30 mouse cellular contexts compared by ENCODE assay signal in genomic region chr10:47185487-47185886, GRCm38 (mm10).
A peak's percentile ranks its signal among the peaks of the same experiment; 100 is the strongest.
DNase-seq lines count a peak whose midpoint lies in the region; ATAC-seq and TF ChIP-seq lines count a peak whose summit lies in the region.
"Had no signal": no experiment of that assay in that cellular context is flagged by ENCODE, and none has a peak within 500 bp of the region (broad histone marks: within the 10 kb centered on the region; RNA-seq: fewer than 3 reads in every experiment).

No protein-coding gene starts in this region.

- H3K27ac ChIP-seq in hindbrain, postnatal 0 days, result no peak overlapping the region
- no peak overlapping the region for H3K27ac ChIP-seq in hindbrain, embryonic 13.5 days
- H3K27ac ChIP-seq in lung, embryonic 16.5 days (ENCODE audit: low read length), result 0 out of 2 replicates have a peak overlapping the region, but pooled peaks have one; percentile 39
- H3K27ac ChIP-seq: embryonic facial prominence, embryonic 10.5 days; embryonic facial prominence, embryonic 13.5 days; heart, adult 2 months; heart, embryonic 10.5 days; heart, embryonic 13.5 days; hindbrain, embryonic 15.5 days; intestine, embryonic 15.5 days had no signal

- no peak overlapping the region for H3K4me2 ChIP-seq in hindbrain, postnatal 0 days (ENCODE audit: low read depth, low read length)
- H3K4me2 ChIP-seq in hindbrain, embryonic 13.5 days, result no peak overlapping the region
- H3K4me2 ChIP-seq in lung, embryonic 16.5 days (ENCODE audit: low read depth, low read length), result no peak overlapping the region
- H3K4me2 ChIP-seq: embryonic facial prominence, embryonic 13.5 days; heart, embryonic 13.5 days; hindbrain, embryonic 15.5 days; intestine, embryonic 15.5 days had no signal

- no peaks in the 10 kb centered on the region for H3K36me3 ChIP-seq in hindbrain, postnatal 0 days (ENCODE audit: insufficient read depth, low read length)
- no peaks in the 10 kb centered on the region for H3K36me3 ChIP-seq in hindbrain, embryonic 13.5 days
- H3K36me3 ChIP-seq in lung, embryonic 16.5 days (ENCODE audit: control insufficient read depth, insufficient read depth, low read length), result no peaks in the 10 kb centered on the region
- H3K36me3 ChIP-seq: embryonic facial prominence, embryonic 10.5 days; embryonic facial prominence, embryonic 13.5 days; G1E; heart, embryonic 10.5 days; heart, embryonic 13.5 days; hindbrain, embryonic 15.5 days; intestine, embryonic 15.5 days had no signal

- no peak for ATAC-seq in hindbrain, postnatal 0 days
- no peak for ATAC-seq in hindbrain, embryonic 13.5 days (ENCODE audit: low FRiP score)
- peak; percentile 90 for ATAC-seq in lung, embryonic 16.5 days (ENCODE audit: low read depth)
- ATAC-seq: forebrain, embryonic 16.5 days; intestine, embryonic 15.5 days; Patski had no signal

- H3K9ac ChIP-seq in hindbrain, postnatal 0 days (replicated peaks; ENCODE audit: low read length), result no peak overlapping the region
- H3K9ac ChIP-seq in hindbrain, embryonic 13.5 days, result no peak overlapping the region
- no peak overlapping the region for H3K9ac ChIP-seq in lung, embryonic 16.5 days (ENCODE audit: low read length)
- H3K9ac ChIP-seq: embryonic facial prominence, embryonic 13.5 days; heart, embryonic 13.5 days; hindbrain, embryonic 15.5 days; intestine, embryonic 15.5 days had no signal

- no peak for TF ChIP-seq POLR2A in brain, embryonic 14.5 days (IDR thresholded peaks at IDR 0.05; ENCODE audit: borderline replicate concordance, extremely low read depth, insufficient read depth, insufficient read length, poor library complexity, severe bottlenecking)

- H3K27me3 ChIP-seq in hindbrain, postnatal 0 days (ENCODE audit: insufficient read depth, low read length), result no peaks in the 10 kb centered on the region
- H3K27me3 ChIP-seq in hindbrain, embryonic 13.5 days, result no peaks in the 10 kb centered on the region
- no peaks in the 10 kb centered on the region for H3K27me3 ChIP-seq in lung, embryonic 16.5 days (ENCODE audit: control insufficient read depth, insufficient read depth, low read depth, low read length)
- H3K27me3 ChIP-seq: CH12.LX; embryonic facial prominence, embryonic 13.5 days; heart, embryonic 13.5 days; hindbrain, embryonic 15.5 days; intestine, embryonic 15.5 days; Patski had no signal

- H3K4me3 ChIP-seq in hindbrain, postnatal 0 days (ENCODE audit: low read length), result no peak overlapping the region
- H3K4me3 ChIP-seq in hindbrain, embryonic 13.5 days, result no peak overlapping the region
- H3K4me3 ChIP-seq in lung, embryonic 16.5 days (ENCODE audit: low read length), result no peak overlapping the region
- H3K4me3 ChIP-seq: embryonic facial prominence, embryonic 10.5 days; embryonic facial prominence, embryonic 13.5 days; erythroblast, embryonic 14.5 days; heart, adult 2 months; heart, embryonic 10.5 days; heart, embryonic 13.5 days; hindbrain, embryonic 15.5 days; intestine, embryonic 15.5 days had no signal

- no peaks in the 10 kb centered on the region for H3K4me1 ChIP-seq in hindbrain, postnatal 0 days (ENCODE audit: insufficient read depth, low read length)
- no peaks in the 10 kb centered on the region for H3K4me1 ChIP-seq in hindbrain, embryonic 13.5 days (replicated peaks)
- H3K4me1 ChIP-seq in lung, embryonic 16.5 days (replicated peaks; ENCODE audit: control insufficient read depth, insufficient read depth, low read length), result no peaks in the 10 kb centered on the region
- H3K4me1 ChIP-seq: embryonic facial prominence, embryonic 10.5 days; embryonic facial prominence, embryonic 13.5 days; heart, embryonic 10.5 days; heart, embryonic 13.5 days; hindbrain, embryonic 15.5 days; intestine, embryonic 15.5 days had no signal

- peak; percentile 1 for DNase-seq in embryo, embryonic 11 days
- no peak for DNase-seq in embryo, embryonic 9.5 days (ENCODE audit: extremely low spot score)
- DNase-seq in hindbrain, postnatal 0 days (ENCODE audit: low spot score), result peak; percentile 1
- no peak for DNase-seq in lung, postnatal 25 days (ENCODE audit: low spot score)
- DNase-seq in brain, embryonic 14.5 days (ENCODE audit: low read depth), result peak; percentile 24
- no peak for DNase-seq in kidney, adult 9 months
- DNase-seq: adrenal gland, postnatal 10 days; adrenal gland, postnatal 36 days; B cell, adult 2 months; cerebellum, adult 11 months; cerebellum, adult 2 months; cerebellum, postnatal 14 days; gastrocnemius, postnatal 10 days; gastrocnemius, postnatal 36 days; heart, adult 2 months; heart, postnatal 14 days; heart, postnatal 4 days had no signal

- no peak for TF ChIP-seq CTCF in hindbrain, postnatal 0 days (IDR thresholded peaks at IDR 0.05; ENCODE audit: low read depth)
- no peak for TF ChIP-seq CTCF in brain, embryonic 14.5 days (IDR thresholded peaks at IDR 0.05; ENCODE audit: borderline replicate concordance, extremely low read depth, insufficient read depth, insufficient read length)

- 75% methylated on average over 3 of the region's 3 CpGs for WGBS in hindbrain, postnatal 0 days
- WGBS in hindbrain, embryonic 13.5 days, result 72% methylated on average over 3 of the region's 3 CpGs
- 43% methylated on average over 3 of the region's 3 CpGs for WGBS in lung, embryonic 16.5 days

- no peaks in the 10 kb centered on the region for H3K9me3 ChIP-seq in hindbrain, postnatal 0 days (ENCODE audit: low read length)
- H3K9me3 ChIP-seq in hindbrain, embryonic 13.5 days, result no peaks in the 10 kb centered on the region
- no peaks in the 10 kb centered on the region for H3K9me3 ChIP-seq in lung, embryonic 16.5 days (ENCODE audit: control insufficient read depth, low read length)
- H3K9me3 ChIP-seq: embryonic facial prominence, embryonic 10.5 days; embryonic facial prominence, embryonic 13.5 days; G1E; heart, embryonic 10.5 days; heart, embryonic 13.5 days; hindbrain, embryonic 15.5 days; intestine, embryonic 15.5 days had no signal

Comparison
In these comparisons a context has a peak if more than half of its experiments do, and no peak if none do; other contexts are left out.
1. DNase-seq: peak in embryo, embryonic 11 days (single experiment), hindbrain, postnatal 0 days (single experiment) and brain, embryonic 14.5 days (single experiment); none in embryo, embryonic 9.5 days (single experiment), lung, postnatal 25 days (single experiment) and kidney, adult 9 months (single experiment).